Mouse (Mus musculus) adrenal gland, postnatal 14 days (tissue): ENCODE results near the gene Srek1ip1. TPM values are rescaled to one million over a fixed set of nuclear protein-coding genes. Genes with fewer than 3 reads are reported as not detected.
A peak's percentile ranks its signal among the peaks of the same experiment; 100 is the strongest.

Experiments used
- DNase-seq: peaks from one replicate; pipeline ENCODE4 v3.0.0; 2021; ENCODE audit warnings: mixed read lengths
- total RNA-seq: library from RNA; stranded (reverse); gene quantifications from 2 replicates; pipeline ENCODE4 v1.2.3, GENCODE M21; 2021

Srek1ip1 gene
- total RNA-seq, 1 experiment from 2014 or later = 21.6 TPM

GRCm38 (mm10) chr13:104841937-104842336, 49.7 kb downstream of the Srek1ip1 start:
- no peak for DNase-seq

GRCm38 (mm10) chr13:104843295-104844089, 51.2 kb downstream of the Srek1ip1 start:
- no peak for DNase-seq

- DNase-seq = no peak
Observed at GRCm38 (mm10) chr13:104853645-104854044, 61.4 kb downstream of the Srek1ip1 start.

- DNase-seq = peak; percentile 59
Observed at GRCm38 (mm10) chr13:104863127-104863979, 71.1 kb downstream of the Srek1ip1 start, which contains the start of gene Shisal2b. Shisal2b (minus strand) TSS chr13:104863893.

- no peak for DNase-seq
Observed at GRCm38 (mm10) chr13:104866726-104867125, 74.4 kb downstream of the Srek1ip1 start.

- DNase-seq = no peak
Observed at GRCm38 (mm10) chr13:104869907-104870306, 77.6 kb downstream of the Srek1ip1 start.

GRCm38 (mm10) chr13:104878508-104878907, 86.2 kb downstream of the Srek1ip1 start:
- no peak for DNase-seq

GRCm38 (mm10) chr13:104883566-104884249, 91.4 kb downstream of the Srek1ip1 start:
- DNase-seq = no peak

GRCm38 (mm10) chr13:104886308-104887032, 94.2 kb downstream of the Srek1ip1 start:
- no peak for DNase-seq

Other genes with a start within 250 kb of the Srek1ip1 start
- gene Cwc27, start 24.7 kb downstream of the Srek1ip1 start, total RNA-seq = 15.0 and 19.4 TPM in 2 replicates
- gene Shisal2b, start 71.4 kb downstream of the Srek1ip1 start, total RNA-seq = not detected in 2 replicates